Mouse (Mus musculus): ENCODE results near the gene Rabac1.

Rabac1 gene

GRCm38 (mm10) chr7:24978781-24979180 is 6.2 kb upstream of the Rabac1 start:
- no peak for DNase-seq

GRCm38 (mm10) chr7:24974893-24975595 is 2.5 kb upstream of the Rabac1 start:
- peak; percentile 46 for DNase-seq

GRCm38 (mm10) chr7:24973902-24974301 is 1.3 kb upstream of the Rabac1 start:
- no peak for DNase-seq

DNA sequence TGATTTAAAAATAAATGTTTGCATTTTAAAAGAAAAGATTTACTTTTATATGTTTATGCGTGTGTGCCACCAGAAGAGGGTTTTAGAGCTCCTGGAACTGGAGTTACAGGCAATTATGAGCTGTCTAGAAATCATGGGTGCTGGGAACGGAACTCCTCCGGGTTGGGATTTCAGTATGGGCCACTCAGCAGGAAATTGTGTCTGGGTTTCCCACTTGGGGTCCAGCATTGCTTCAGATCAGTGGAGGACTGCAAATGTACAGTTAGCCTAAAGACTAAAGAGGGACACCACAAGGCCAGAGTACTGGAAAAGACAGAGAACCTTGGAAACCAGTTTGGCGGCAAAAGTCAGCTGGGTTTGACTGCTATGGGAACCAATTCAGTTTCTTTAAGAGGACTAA is 654 bp upstream of the Rabac1 start:
- no peak for DNase-seq

DNA sequence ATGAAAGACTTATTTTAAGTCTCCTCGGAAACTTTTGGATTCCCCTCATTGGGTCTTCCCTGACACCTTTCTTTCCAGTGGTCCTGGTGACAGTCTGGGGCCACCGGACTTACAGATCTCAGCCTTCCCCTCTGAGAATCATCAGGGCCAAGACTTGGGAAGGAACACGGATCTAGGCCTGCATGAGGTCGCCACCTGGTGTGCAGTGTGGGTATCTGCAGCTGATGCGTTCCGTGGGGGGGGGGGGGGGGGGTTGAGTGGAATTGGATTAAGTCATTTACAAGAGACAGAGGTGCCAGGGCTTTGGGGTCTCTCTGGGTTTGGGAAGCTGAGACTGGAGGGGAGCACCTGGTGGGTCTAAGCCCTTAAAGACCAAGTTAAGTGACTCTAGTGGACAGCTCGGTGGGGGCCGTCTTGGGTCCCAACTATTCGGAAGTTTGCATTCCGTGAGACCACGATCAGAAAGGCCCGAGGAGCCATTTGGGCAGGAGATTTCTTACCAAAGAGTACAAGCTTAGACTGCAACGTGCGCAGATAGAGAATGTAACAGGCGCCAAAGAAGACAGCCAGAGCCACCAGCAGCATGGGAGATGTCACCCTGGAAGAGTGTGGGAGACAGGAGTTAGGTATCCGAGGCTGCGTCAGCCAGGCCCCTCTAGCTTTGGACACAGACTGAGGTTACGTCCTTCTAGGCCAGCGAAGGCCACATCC is 1.1 kb downstream of the Rabac1 start:
- DNase-seq: peak; percentile 55

GRCm38 (mm10) chr7:24970341-24970740 is 2.2 kb downstream of the Rabac1 start:
- no peak for DNase-seq

DNA sequence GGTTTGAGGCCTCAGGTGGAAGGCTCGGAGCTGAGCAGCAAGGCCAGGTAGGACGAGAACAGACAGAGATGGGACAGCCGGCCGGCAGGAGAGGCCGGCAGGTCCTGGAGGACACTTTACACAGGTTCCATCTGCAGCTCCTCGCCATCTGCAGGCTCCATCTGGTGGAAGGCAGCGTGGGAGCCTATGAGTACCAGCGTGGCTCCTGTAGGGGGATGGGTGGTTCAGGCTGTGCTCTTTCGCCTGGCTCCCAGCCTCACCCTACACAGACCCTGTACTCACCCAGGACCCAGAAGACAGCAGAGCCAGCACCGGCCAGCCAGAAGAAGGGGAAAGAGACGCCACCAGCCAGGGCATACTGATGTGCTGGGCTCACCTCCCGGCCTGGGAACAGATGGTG is 2.7 kb downstream of the Rabac1 start:
- peak; percentile 84 for DNase-seq

GRCm38 (mm10) chr7:24968463-24968862 is 4.1 kb downstream of the Rabac1 start:
- no peak for DNase-seq

DNA sequence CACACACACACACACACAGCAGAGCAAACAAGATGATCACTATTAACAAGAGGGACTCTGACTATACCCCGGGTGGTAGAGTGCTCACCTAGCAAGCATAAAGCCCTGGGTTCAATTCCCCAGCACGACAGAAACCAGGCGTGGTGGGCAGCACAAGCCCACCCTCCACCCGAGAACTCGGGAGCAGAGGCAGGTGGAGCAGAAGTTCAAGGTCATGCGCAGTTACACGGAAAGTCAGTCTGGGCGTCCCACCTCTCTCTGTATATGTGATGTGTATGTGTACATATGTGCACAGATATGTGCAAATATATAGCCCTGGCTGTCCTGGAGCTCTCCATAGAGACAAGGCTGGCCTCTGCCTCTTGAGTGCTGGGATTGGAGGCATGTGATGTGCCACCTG is 4.6 kb downstream of the Rabac1 start:
- no peak for DNase-seq

GRCm38 (mm10) chr7:24964897-24965535 is 7.5 kb downstream of the Rabac1 start:
- peak; percentile 88 for DNase-seq

GRCm38 (mm10) chr7:24964288-24964687 is 8.3 kb downstream of the Rabac1 start:
- DNase-seq: no peak

- no peak for DNase-seq
Observed at GRCm38 (mm10) chr7:24955226-24955625, 17.3 kb downstream of the Rabac1 start.

GRCm38 (mm10) chr7:24954450-24954849 is 18.1 kb downstream of the Rabac1 start:
- DNase-seq: no peak

DNA sequence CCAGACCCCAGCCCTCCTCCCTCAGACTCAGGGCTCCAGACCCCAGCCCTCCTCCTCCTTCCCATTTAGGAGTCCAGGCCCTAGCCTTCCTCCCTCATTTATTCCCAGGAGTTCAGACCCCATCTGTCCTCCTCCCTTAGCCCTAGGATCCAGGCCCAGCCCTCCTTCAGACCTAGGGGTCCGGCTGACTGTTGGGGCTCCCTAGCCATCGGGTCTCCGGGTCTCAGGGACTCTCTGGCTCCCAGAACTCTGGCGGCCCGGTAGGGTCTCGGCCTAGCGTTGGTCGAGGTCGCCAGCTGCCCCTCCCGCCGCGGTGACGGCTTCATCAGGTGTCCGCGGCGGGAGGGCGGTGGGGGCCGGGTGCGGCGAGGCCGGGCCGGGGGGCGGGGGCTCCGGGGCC is 18.6 kb downstream of the Rabac1 start:
- no peak for DNase-seq

DNA sequence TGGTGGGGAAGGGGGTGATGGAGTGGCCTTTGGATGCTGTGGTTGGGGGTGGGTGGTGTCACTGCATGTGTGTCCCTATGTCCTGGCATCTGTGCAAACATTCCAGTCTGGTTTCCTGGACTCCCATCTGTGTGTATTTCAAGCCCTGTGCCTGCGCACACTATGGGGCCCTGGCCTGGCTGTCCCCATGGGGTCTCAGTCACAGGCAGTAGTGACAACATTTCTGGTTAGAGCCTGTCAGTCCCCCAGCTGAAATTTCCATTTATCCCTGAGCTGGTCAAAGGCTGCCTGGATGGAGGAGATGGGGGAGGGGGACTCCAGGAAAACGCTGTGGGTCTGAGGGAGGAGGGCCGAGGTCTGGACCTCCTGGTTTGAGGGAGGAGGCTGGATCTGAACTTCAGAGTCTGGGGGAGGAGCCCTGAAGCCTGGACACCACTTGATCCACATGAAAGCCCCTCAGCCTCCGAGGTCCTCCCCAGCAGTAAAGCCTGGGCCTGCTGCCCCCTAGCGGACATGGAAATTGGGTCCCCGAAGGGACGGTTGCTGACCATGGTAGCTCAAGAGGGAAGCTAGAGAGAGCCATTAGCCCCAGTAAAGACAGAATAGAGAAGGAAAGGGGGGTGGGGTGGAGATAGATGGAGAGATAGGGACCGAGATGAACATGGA is 22.5 kb downstream of the Rabac1 start:
- DNase-seq: peak; percentile 41

- no peak for DNase-seq
Observed at GRCm38 (mm10) chr7:24948774-24949173, 23.8 kb downstream of the Rabac1 start.

DNA sequence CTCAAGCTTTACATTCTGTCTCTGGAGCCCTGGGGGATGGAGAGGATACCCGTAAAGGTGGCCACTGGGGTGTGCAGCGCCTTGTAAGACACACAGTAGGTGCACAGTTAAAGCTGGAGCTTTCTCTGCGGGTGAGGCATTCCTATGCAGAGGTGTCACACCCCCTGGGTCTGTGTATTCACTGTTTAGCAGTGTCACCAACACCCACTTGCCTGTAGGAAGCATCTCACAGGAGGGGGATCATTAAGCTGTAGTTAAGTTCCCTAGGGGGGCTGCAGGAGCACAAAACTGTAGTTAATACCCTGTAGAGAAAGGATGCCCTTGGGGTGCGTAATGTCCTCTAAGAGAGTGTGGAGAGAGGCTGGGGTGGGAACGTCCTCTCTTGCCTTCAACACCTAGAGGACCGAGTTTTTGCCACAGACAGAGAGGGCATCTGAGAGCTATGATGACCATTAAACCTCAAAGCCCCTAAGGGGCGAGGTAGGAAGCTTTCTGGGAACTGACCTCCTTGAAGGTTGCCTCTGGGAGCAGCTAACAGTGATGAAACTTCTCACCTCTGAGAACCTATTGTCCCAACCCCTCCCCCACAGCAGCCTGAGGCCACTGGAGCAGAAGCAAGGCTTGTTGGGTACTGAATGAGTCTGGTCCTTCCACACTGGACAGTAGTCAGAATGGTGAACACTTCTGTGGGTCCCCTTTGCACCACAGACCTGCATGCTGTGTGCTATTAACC is 25.1 kb downstream of the Rabac1 start:
- no peak for DNase-seq

- no peak for DNase-seq
Observed at GRCm38 (mm10) chr7:24944257-24944950, 28.1 kb downstream of the Rabac1 start, which contains the start of gene Gm4881. TSS of gene Gm4881 (minus strand) at chr7:24944494.

DNA sequence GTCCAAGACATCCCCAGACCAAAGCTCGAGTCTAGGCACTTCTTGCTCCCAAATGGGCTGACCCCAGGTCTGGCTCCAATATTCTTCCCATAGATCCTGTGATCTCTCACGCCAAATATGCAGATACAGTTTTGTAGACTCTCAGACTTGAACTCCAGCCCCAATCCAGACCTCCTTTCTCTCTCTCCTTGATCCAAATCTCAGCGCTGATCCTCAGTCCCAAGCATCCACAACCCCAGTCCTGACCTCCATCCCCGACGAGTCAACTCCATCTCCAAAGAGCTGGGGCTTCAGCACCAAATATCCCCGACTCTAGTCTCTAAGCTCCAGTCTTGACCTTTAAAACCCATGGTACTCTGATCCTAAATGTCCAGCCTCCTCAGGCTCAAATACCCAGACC is 28.9 kb downstream of the Rabac1 start:
- no peak for DNase-seq

- DNase-seq: no peak
Observed at GRCm38 (mm10) chr7:24931651-24932050, 40.9 kb downstream of the Rabac1 start.

GRCm38 (mm10) chr7:24930475-24930874 is 42.1 kb downstream of the Rabac1 start:
- DNase-seq: no peak
